Mouse (Mus musculus) neural tube, embryonic 14.5 days (tissue): ENCODE measurements around the gene Gm1043. TPM values are rescaled to one million over a fixed set of nuclear protein-coding genes. Genes with fewer than 3 reads are reported as not detected.
A peak's percentile ranks its signal among the peaks of the same experiment; 100 is the strongest.

Experiments
- ATAC-seq: fragments of 200-750 bp; cut with Nextera tagmentation; 2 replicates; pipeline ENCODE4 v1.8.0; 2017; ENCODE audit warnings: low read depth, mild to moderate bottlenecking, moderate TSS enrichment, moderate library complexity
- H3K27ac ChIP-seq: fragments of 300-500 bp; sonication (generic); 2 replicates; pipeline ENCODE4 v1.5.1; 2014; ENCODE audit warnings: low read depth, mild to moderate bottlenecking, control low read depth, low read length, moderate library complexity, mixed read lengths
- H3K27me3 ChIP-seq: fragments of 300-500 bp; sonication (generic); 2 replicates; pipeline ENCODE4 v1.6.1; 2014; ENCODE audit warnings: low read length; ENCODE audit not compliant: control insufficient read depth, insufficient read depth
- H3K36me3 ChIP-seq: fragments of 300-500 bp; sonication (generic); 2 replicates; pipeline ENCODE4 v1.6.1; 2014; ENCODE audit warnings: low read length, mixed read lengths; ENCODE audit not compliant: control insufficient read depth, insufficient read depth
- H3K4me1 ChIP-seq: fragments of 300-500 bp; sonication (generic); 2 replicates; pipeline ENCODE4 v1.6.1; 2014; ENCODE audit warnings: low read length; ENCODE audit not compliant: control insufficient read depth, insufficient read depth
- H3K4me2 ChIP-seq: fragments of 300-500 bp; sonication (generic); 2 replicates; pipeline ENCODE4 v1.6.1; 2014; ENCODE audit warnings: mild to moderate bottlenecking, low read depth, low read length, control low read depth
- H3K4me3 ChIP-seq: fragments of 300-500 bp; sonication (generic); 2 replicates; pipeline ENCODE4 v1.5.1; 2014; ENCODE audit warnings: low read depth, low read length, control low read depth, mixed read lengths
- H3K9ac ChIP-seq: fragments of 300-500 bp; sonication (generic); replicated peaks from 2 replicates; pipeline ENCODE4 v1.6.1; 2014; ENCODE audit warnings: low read depth, mild to moderate bottlenecking, control low read depth, low read length, mixed read lengths
- H3K9me3 ChIP-seq: fragments of 300-500 bp; sonication (generic); 2 replicates; pipeline ENCODE4 v1.6.1; 2016; ENCODE audit warnings: low read length; ENCODE audit not compliant: control insufficient read depth
- WGBS: fragments of 180-500 bp; shearing (Covaris S2); extraction: QIAGEN DNeasy Blood & Tissue Kit; methylation state at CpG from one replicate; pipeline ENCODE4 v1.1.7; 2014; 5-methylcytosine and 5-hydroxymethylcytosine counted together
- polyA plus RNA-seq: library from polyadenylated mRNA; unstranded; fragments of >200 nt; fragmentation: Nextera tagmentation; extraction: Ambion mirVana; gene quantifications from 2 replicates; pipeline ENCODE4 v1.2.1, GENCODE M21; 2014

The Gm1043 gene
- polyA plus RNA-seq, 1 experiment from 2014 or later: 2.0 TPM

GRCm38 (mm10) chr5:37246138-37246910 is 161.2 kb downstream of the Gm1043 start:
- Histone ChIP-seq H3K9ac (peak overlapping the region; percentile 71), H3K27me3 (peaks cover 6% of the 10 kb centered on the region; the same call in 1 of the 2 replicates), H3K4me2 (peak overlapping the region; percentile 94), H3K9me3 (no peaks in the 10 kb centered on the region), H3K4me3 (peak overlapping the region; percentile 81), H3K4me1 (peaks cover 38% of the 10 kb centered on the region), H3K36me3 (no peaks in the 10 kb centered on the region), H3K27ac (peak overlapping the region; percentile 92)
- under 1% methylated on average over 35 of the region's 37 CpGs for whole genome bisulfite sequencing
- ATAC-seq: peak; percentile 44

DNA sequence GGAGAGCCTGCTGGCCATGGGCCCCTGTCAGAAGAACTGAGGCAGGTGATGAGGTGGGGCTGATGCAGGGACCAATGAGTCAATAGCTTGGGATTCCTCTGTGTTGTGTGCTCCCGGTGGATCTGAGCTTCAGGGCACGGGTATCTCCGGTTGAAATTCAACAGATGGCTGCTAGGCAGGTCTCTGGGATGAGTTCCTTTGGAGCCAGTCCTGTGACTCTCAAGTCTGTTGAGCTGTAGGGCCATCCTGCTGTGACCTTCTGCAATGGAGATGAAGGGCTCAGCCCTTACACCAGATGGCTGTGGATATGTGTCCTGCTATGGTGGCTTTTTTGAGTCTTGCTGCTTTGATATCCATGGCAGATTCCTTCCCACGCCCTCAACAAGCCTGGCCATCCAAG is 162.3 kb downstream of the Gm1043 start:
- H3K4me2 ChIP-seq: peak overlapping the region; percentile 94
- H3K4me1 ChIP-seq: peaks cover 35% of the 10 kb centered on the region
- H3K9ac ChIP-seq: peak overlapping the region; percentile 71
- no peaks in the 10 kb centered on the region for H3K36me3 ChIP-seq
- H3K27me3 ChIP-seq: no peaks in the 10 kb centered on the region
- H3K4me3 ChIP-seq: peak overlapping the region; percentile 81
- WGBS: 46% methylated on average over 4 of the region's 4 CpGs
- no peak for ATAC-seq
- no peaks in the 10 kb centered on the region for H3K9me3 ChIP-seq
- H3K27ac ChIP-seq: peak overlapping the region; percentile 66; the same call in 1 of the 2 replicates

- peak overlapping the region; percentile 16; the same call in 1 of the 2 replicates for H3K27ac ChIP-seq
- no peak for ATAC-seq
- no peaks in the 10 kb centered on the region for H3K36me3 ChIP-seq
- H3K9me3 ChIP-seq: no peaks in the 10 kb centered on the region
- H3K9ac ChIP-seq: peak overlapping the region; percentile 1; the same call in 1 of the 2 replicates
- H3K4me1 ChIP-seq: peaks cover 35% of the 10 kb centered on the region
- H3K4me2 ChIP-seq: peak overlapping the region; percentile 94
- peak overlapping the region; percentile 81; the same call in 1 of the 2 replicates for H3K4me3 ChIP-seq
- H3K27me3 ChIP-seq: no peaks in the 10 kb centered on the region
- 58% methylated on average over 3 of the region's 3 CpGs for WGBS
These were observed 163.7 kb downstream of the Gm1043 start for GRCm38 (mm10) chr5:37248870-37249269.

DNA sequence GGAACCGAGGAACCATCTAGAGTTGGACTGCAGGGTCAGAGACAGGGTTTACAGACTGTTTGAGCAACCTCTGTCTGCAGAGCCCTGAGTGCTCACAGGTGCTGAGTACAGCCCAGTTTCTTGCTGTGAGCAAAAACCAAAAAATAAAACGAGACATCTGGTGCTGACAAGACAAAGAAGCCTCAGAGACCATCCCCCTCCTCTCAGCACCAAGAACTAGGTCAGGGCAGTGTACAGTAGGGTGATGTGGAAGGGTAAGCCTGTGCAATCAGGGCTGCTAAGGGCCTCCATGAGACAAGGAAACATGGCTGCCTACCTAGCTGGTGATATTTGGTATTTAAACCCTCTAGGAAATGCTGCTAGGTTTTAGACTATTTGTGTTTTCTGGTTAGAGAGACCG is 166.4 kb downstream of the Gm1043 start:
- H3K27ac ChIP-seq: no peak overlapping the region
- peaks cover 38% of the 10 kb centered on the region for H3K4me1 ChIP-seq
- no peaks in the 10 kb centered on the region for H3K36me3 ChIP-seq
- WGBS: 75% methylated on average over 3 of the region's 3 CpGs
- no peak overlapping the region for H3K9ac ChIP-seq
- ATAC-seq: no peak
- no peak overlapping the region for H3K4me2 ChIP-seq
- no peaks in the 10 kb centered on the region for H3K9me3 ChIP-seq
- no peaks in the 10 kb centered on the region for H3K27me3 ChIP-seq
- no peak overlapping the region for H3K4me3 ChIP-seq

GRCm38 (mm10) chr5:37252101-37252804 is 167.1 kb downstream of the Gm1043 start:
- Histone ChIP-seq H3K4me3 (no peak overlapping the region), H3K4me2 (no peak overlapping the region), H3K9ac (no peak overlapping the region), H3K9me3 (no peaks in the 10 kb centered on the region), H3K27me3 (no peaks in the 10 kb centered on the region), H3K27ac (no peak overlapping the region), H3K36me3 (no peaks in the 10 kb centered on the region), H3K4me1 (peaks cover 43% of the 10 kb centered on the region)
- no peak for ATAC-seq
- 87% methylated on average over 9 of the region's 9 CpGs for WGBS

DNA sequence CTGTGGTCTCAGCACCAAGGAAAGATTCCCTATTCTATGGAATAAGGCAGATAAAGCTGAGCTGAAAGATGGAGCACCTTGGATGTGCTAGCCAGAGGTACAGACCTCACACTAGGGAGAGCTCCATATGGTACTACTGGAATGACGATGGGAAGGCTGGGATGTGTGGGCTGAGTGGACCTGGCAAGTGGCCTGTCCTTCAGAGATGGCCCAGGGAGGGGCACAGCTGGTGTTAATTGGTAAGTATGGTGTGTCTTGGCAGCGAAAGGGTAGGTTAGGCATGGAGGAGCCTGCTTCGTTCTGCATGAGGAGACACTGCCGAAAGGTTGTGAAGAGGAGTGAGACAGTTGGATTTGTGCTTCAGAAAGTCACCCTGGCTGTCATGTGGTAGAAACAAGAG is 169.4 kb downstream of the Gm1043 start:
- Histone ChIP-seq H3K27ac (no peak overlapping the region), H3K4me3 (no peak overlapping the region)
- ATAC-seq: peak; percentile 9; the same call in 1 of the 2 replicates

GRCm38 (mm10) chr5:37256823-37257222 is 171.7 kb downstream of the Gm1043 start:
- no peak overlapping the region for H3K27ac ChIP-seq
- WGBS: 67% methylated on average over 7 of the region's 7 CpGs
- no peaks in the 10 kb centered on the region for H3K36me3 ChIP-seq
- H3K9ac ChIP-seq: no peak overlapping the region
- no peak overlapping the region for H3K4me3 ChIP-seq
- peaks cover 22% of the 10 kb centered on the region; the same call in 1 of the 2 replicates for H3K4me1 ChIP-seq
- ATAC-seq: no peak
- no peaks in the 10 kb centered on the region for H3K9me3 ChIP-seq
- no peak overlapping the region for H3K4me2 ChIP-seq
- H3K27me3 ChIP-seq: no peaks in the 10 kb centered on the region

More for the DNA sequence above, 169.4 kb downstream of the Gm1043 start:
- Histone ChIP-seq H3K9me3 (no peaks in the 10 kb centered on the region), H3K36me3 (no peaks in the 10 kb centered on the region), H3K4me2 (no peak overlapping the region), H3K27me3 (no peaks in the 10 kb centered on the region), H3K9ac (no peak overlapping the region), H3K4me1 (peaks cover 26% of the 10 kb centered on the region)
- 51% methylated on average over 4 of the region's 4 CpGs for WGBS

GRCm38 (mm10) chr5:37257243-37257642 is 172.1 kb downstream of the Gm1043 start:
- no peak overlapping the region for H3K27ac ChIP-seq
- WGBS: 58% methylated on average over 5 of the region's 5 CpGs

DNA sequence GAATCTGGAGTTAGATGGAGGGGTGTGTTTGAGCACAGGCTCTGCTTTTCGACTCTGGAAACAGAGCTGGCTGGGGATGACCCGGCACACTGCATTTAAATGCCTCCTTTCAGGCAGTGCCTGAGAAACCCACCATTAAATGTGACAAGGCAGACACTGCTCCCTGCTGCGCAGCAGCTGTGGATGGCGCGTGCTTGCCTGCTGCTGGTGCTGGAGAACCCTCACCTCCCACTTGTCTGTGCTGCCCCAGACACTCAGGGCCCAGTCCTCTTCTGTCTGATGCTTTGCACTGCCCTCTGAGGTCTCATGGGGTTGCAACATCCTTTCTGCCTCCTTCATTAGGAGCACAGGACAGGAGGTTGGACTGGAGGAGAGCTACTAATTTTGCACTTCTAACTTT is 176.6 kb downstream of the Gm1043 start:
- H3K36me3 ChIP-seq: peaks cover 14% of the 10 kb centered on the region
- no peak overlapping the region for H3K27ac ChIP-seq
- H3K4me1 ChIP-seq: peaks cover 15% of the 10 kb centered on the region; the same call in 1 of the 2 replicates
- no peaks in the 10 kb centered on the region for H3K9me3 ChIP-seq
- H3K4me3 ChIP-seq: no peak overlapping the region
- 46% methylated on average over 5 of the region's 5 CpGs for WGBS
- H3K27me3 ChIP-seq: no peaks in the 10 kb centered on the region
- H3K9ac ChIP-seq: no peak overlapping the region
- no peak; the same call in 1 of the 2 replicates for ATAC-seq
- no peak overlapping the region for H3K4me2 ChIP-seq

More at GRCm38 (mm10) chr5:37257243-37257642, 172.1 kb downstream of the Gm1043 start:
- Histone ChIP-seq H3K36me3 (no peaks in the 10 kb centered on the region), H3K9me3 (no peaks in the 10 kb centered on the region), H3K4me3 (no peak overlapping the region), H3K27me3 (no peaks in the 10 kb centered on the region), H3K9ac (no peak overlapping the region), H3K4me1 (peaks cover 22% of the 10 kb centered on the region; the same call in 1 of the 2 replicates), H3K4me2 (no peak overlapping the region)
- ATAC-seq: no peak
